Mouse (Mus musculus) ES-Bruce4 (cell line): ENCODE data around the gene Fgfbp3. TPM values are rescaled to one million over a fixed set of nuclear protein-coding genes. Genes with fewer than 3 reads are reported as not detected.
"Not testable (repeated sequence)": the region's sequence is repeated elsewhere in the genome, so short reads cannot be mapped to it uniquely, and the experiment has no call there.

Experiments
- H3K27ac ChIP-seq: 2 replicates; pipeline ENCODE4 v1.5.1; 2012; ENCODE audit warnings: low read length, inconsistent platforms; ENCODE audit not compliant: insufficient read depth
- H3K27me3 ChIP-seq: 2 replicates; pipeline ENCODE4 v1.6.1; 2012; ENCODE audit warnings: mild to moderate bottlenecking, low read length, inconsistent platforms; ENCODE audit not compliant: control insufficient read depth, poor library complexity, insufficient read depth, severe bottlenecking
- H3K36me3 ChIP-seq: 2 replicates; pipeline ENCODE4 v1.6.1; 2012; ENCODE audit warnings: inconsistent platforms, mild to moderate bottlenecking, low read length, moderate library complexity; ENCODE audit not compliant: control insufficient read depth, poor library complexity, insufficient read depth, severe bottlenecking
- H3K4me1 ChIP-seq: one replicate; pipeline ENCODE4 v1.8.1; 2011; ENCODE audit warnings: low read length; ENCODE audit not compliant: control insufficient read depth, insufficient read depth
- H3K4me3 ChIP-seq: 2 replicates; pipeline ENCODE4 v1.5.1; 2011; ENCODE audit warnings: low read depth, mild to moderate bottlenecking, low read length
- H3K9ac ChIP-seq: 2 replicates; pipeline ENCODE4 v1.6.1; 2012; ENCODE audit warnings: low read depth, mild to moderate bottlenecking, inconsistent platforms; ENCODE audit not compliant: poor library complexity, severe bottlenecking
- H3K9me3 ChIP-seq: replicated peaks from 2 replicates; pipeline ENCODE4 v1.6.1; 2012; ENCODE audit warnings: mild to moderate bottlenecking, low read length, inconsistent platforms; ENCODE audit not compliant: control insufficient read depth, poor library complexity, insufficient read depth, severe bottlenecking
- CTCF ChIP-seq: IDR thresholded peaks from one replicate; pipeline ENCODE4 v1.8.1; 2011; ENCODE audit warnings: low read depth, low read length
- EP300 ChIP-seq: IDR thresholded peaks from 2 replicates; pipeline ENCODE4 v1.6.1; 2011; ENCODE audit warnings: low read depth, low read length; ENCODE audit not compliant: insufficient read depth
- POLR2A ChIP-seq: IDR thresholded peaks from one replicate; pipeline ENCODE4 v1.8.1; 2011; ENCODE audit warnings: low read length; ENCODE audit not compliant: insufficient read depth
- polyA plus RNA-seq: library from polyadenylated mRNA; stranded (reverse); fragments of >200 nt; gene quantifications from 2 replicates; pipeline ENCODE4 v1.2.4, GENCODE M21; 2011; ENCODE audit warnings: low read depth; ENCODE audit not compliant: missing spikeins, insufficient read depth, insufficient read length

The Fgfbp3 gene
- 2.3 and 2.5 TPM in 2 replicates for polyA plus RNA-seq

DNA sequence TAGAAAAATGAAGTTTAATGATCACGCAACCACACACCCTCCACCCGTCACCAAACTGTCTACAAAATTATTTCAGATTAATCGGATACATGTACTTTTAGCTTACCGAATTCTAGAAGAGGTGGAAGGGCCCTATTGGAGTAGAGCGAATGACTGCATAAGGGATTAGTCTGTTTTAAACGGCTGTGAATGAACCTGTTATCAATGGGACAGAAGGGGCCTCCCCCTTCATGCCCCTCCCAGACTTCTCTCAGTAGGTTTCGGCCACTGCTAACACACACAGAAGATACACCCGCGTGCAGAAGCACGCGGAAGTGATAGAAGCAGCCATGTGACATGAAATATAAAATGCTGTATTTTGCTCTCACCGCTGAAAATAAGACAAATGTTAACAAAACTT lies at the start of gene Fgfbp3:
Gene Fgfbp3, minus strand, starts transcription at position 150 of the 400 bp plus-strand sequence.
- Histone ChIP-seq H3K9me3 (no peaks in the 10 kb centered on the region), H3K4me3 (peak within 1 kb of the TSS; percentile 72), H3K9ac (peak within 1 kb of the TSS; percentile 88), H3K36me3 (no peaks in the 10 kb centered on the region), H3K27me3 (no peaks in the 10 kb centered on the region), H3K27ac (no peak within 1 kb of the TSS), H3K4me1 (no peaks in the 10 kb centered on the region)
- TF ChIP-seq EP300, result no peak
- no peak for TF ChIP-seq POLR2A
- no peak for TF ChIP-seq CTCF

GRCm38 (mm10) chr19:36962544-36963260 lies 43.3 kb upstream of the Fgfbp3 start:
- not testable (repeated sequence) for H3K9ac ChIP-seq, H3K9me3 ChIP-seq, H3K4me3 ChIP-seq, H3K27ac ChIP-seq, H3K4me1 ChIP-seq, H3K27me3 ChIP-seq
- H3K36me3 ChIP-seq, result peaks cover 34% of the 10 kb centered on the region

- no peak for TF ChIP-seq POLR2A
- no peak for TF ChIP-seq EP300
- no peak for TF ChIP-seq CTCF
- Histone ChIP-seq H3K9me3 (no peaks in the 10 kb centered on the region), H3K9ac (no peak overlapping the region), H3K27me3 (no peaks in the 10 kb centered on the region), H3K4me1 (no peaks in the 10 kb centered on the region), H3K36me3 (peaks cover 30% of the 10 kb centered on the region), H3K4me3 (no peak overlapping the region), H3K27ac (no peak overlapping the region)
These were observed 41.9 kb upstream of the Fgfbp3 start for GRCm38 (mm10) chr19:36961320-36961719.

GRCm38 (mm10) chr19:36958331-36958730 lies 38.9 kb upstream of the Fgfbp3 start:
- TF ChIP-seq POLR2A (no peak), CTCF (no peak)
- no peaks in the 10 kb centered on the region for H3K4me1 ChIP-seq
- H3K27me3 ChIP-seq, result no peaks in the 10 kb centered on the region
- no peaks in the 10 kb centered on the region for H3K9me3 ChIP-seq
- peaks cover 21% of the 10 kb centered on the region for H3K36me3 ChIP-seq
- no peak overlapping the region for H3K27ac ChIP-seq
- H3K4me3 ChIP-seq, result no peak overlapping the region
- no peak overlapping the region for H3K9ac ChIP-seq

GRCm38 (mm10) chr19:36953637-36954206 lies 34.3 kb upstream of the Fgfbp3 start:
- TF ChIP-seq EP300 (no peak), POLR2A (no peak), CTCF (no peak)
- no peak overlapping the region for H3K9ac ChIP-seq
- peaks cover 10% of the 10 kb centered on the region for H3K36me3 ChIP-seq
- no peaks in the 10 kb centered on the region for H3K27me3 ChIP-seq
- no peaks in the 10 kb centered on the region for H3K4me1 ChIP-seq
- no peak overlapping the region for H3K27ac ChIP-seq
- no peaks in the 10 kb centered on the region for H3K9me3 ChIP-seq
- H3K4me3 ChIP-seq, result no peak overlapping the region

DNA sequence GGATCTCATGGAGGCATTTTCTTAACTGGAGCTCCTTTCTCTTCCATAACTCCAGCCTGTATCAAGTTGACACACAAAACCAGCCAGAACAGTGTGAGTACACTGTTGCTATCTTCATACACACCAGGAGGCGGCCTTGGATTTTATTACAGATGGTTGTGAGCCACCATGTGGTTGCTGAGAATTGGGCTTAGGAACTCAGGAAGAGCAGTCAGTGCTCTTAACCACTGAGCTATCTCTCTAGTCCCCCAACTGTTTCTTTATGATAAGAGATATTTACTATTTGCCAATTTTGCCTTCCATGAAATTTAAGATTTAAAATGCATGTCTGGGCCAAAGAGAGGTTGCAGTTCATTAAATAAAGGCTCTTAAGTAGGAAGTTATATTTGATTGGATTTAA lies 20.6 kb upstream of the Fgfbp3 start:
- Histone ChIP-seq H3K4me1 (no peaks in the 10 kb centered on the region), H3K27me3 (no peaks in the 10 kb centered on the region), H3K9ac (no peak overlapping the region), H3K36me3 (peaks cover 7% of the 10 kb centered on the region; the same call in 1 of the 2 replicates), H3K9me3 (no peaks in the 10 kb centered on the region), H3K27ac (no peak overlapping the region), H3K4me3 (no peak overlapping the region)
- TF ChIP-seq POLR2A, result no peak
- TF ChIP-seq CTCF, result no peak
